Mouse (Mus musculus): ENCODE results near the gene Tmem116. TPM values are rescaled to one million over a fixed set of nuclear protein-coding genes. Genes with fewer than 3 reads are reported as not detected.
A peak's percentile ranks its signal among the peaks of the same experiment; 100 is the strongest.

Gene Tmem116
- total and polyA plus RNA-seq, 3 experiments, result 1.3 to 3.2 (median 2.3) TPM

GRCm38 (mm10) chr5:121549196-121549595 lies 97.5 kb downstream of the Tmem116 start:
- Histone ChIP-seq H3K4me3 (replicated peaks in 1 of 3; ENCODE audit: low read depth in 2 of 3, low read length in 2 of 3, poor library complexity in 1 of 3) (no peak overlapping the region), H3K27ac (ENCODE audit: insufficient read depth, low read depth) (no peak overlapping the region), H3K79me2 (replicated peaks; ENCODE audit: control insufficient read depth, extremely low read depth, insufficient read depth, poor library complexity, severe bottlenecking) (peaks cover 11% of the 10 kb centered on the region), H3K9ac (ENCODE audit: insufficient read depth, low read depth) (no peak overlapping the region), H3K36me3 (replicated peaks in 1 of 2; ENCODE audit: control insufficient read depth in 1 of 2, insufficient read depth in 1 of 2, low read length in 1 of 2) (peaks cover 0 to 19% of the 10 kb centered on the region in 2 experiments), H3K4me2 (ENCODE audit: insufficient read depth, low read depth, poor library complexity, severe bottlenecking) (no peak overlapping the region), H3K9me3 (replicated peaks; ENCODE audit: low read length) (no peaks in the 10 kb centered on the region), H3K27me3 (replicated peaks) (peaks cover under 1% of the 10 kb centered on the region), H3K4me1 (ENCODE audit: control insufficient read depth in 1 of 2, insufficient read depth in 2 of 2) (peaks cover 0 to 13% of the 10 kb centered on the region in 2 experiments; a peak in 2 of 4 replicates)
- no peak for TF ChIP-seq SMC3 (IDR thresholded peaks at IDR 0.05; ENCODE audit: low read depth, low read length)
- no peak for TF ChIP-seq MXI1 (IDR thresholded peaks at IDR 0.05; ENCODE audit: low read depth, low read length)
- TF ChIP-seq KAT2A (IDR thresholded peaks at IDR 0.05; ENCODE audit: insufficient replicate concordance, low read length), result no peak
- TF ChIP-seq USF2 (conservative IDR thresholded peaks at IDR 0.05; ENCODE audit: low read depth, low read length), result no peak
- no peak for TF ChIP-seq ZKSCAN1 (IDR thresholded peaks at IDR 0.05; ENCODE audit: borderline replicate concordance, low read depth, low read length)
- TF ChIP-seq NELFE (IDR thresholded peaks at IDR 0.05; ENCODE audit: low read depth, low read length), result no peak
- TF ChIP-seq ETS1 (conservative IDR thresholded peaks at IDR 0.05; ENCODE audit: low read depth, low read length), result no peak
- dilution Hi-C loops (cut with MboI; ENCODE audit: extremely low pct_ligation_motif_present, extremely low pct_unique_long_range_greater_than_20kb, low sequenced_read_pairs) (no loop called here), in situ Hi-C loops (cut with MboI; ENCODE audit: low pct_ligation_motif_present, low pct_unique_long_range_greater_than_20kb, low sequenced_read_pairs) (no loop called here)
- DNase-seq (ENCODE audit: extremely low read depth), result no peak

DNA sequence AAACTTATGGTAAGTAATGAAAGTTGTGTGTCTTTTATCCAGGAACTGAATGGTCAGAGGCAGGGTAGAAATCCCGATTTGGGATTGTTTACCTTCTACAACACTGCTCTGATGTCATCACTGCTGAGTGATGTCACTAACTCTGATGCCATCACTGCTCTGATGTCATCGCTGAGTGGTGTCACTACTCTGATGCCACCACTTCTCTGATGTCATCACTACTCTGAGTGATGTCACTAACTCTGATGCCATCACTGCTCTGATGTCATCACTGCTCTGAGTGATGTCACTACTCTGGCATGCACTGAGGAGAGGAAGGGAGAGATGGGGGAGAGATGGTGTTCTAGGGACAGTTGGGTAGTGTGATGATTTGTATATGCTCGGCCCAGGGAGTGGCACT lies 110.7 kb downstream of the Tmem116 start:
- no peak overlapping the region for H3K27ac ChIP-seq (ENCODE audit: insufficient read depth, low read depth)
- H3K36me3 ChIP-seq (replicated peaks in 1 of 2; ENCODE audit: control insufficient read depth in 1 of 2, insufficient read depth in 1 of 2, low read length in 1 of 2), result peaks cover 0 to 13% of the 10 kb centered on the region in 2 experiments
- dilution Hi-C loops (cut with MboI; ENCODE audit: extremely low pct_ligation_motif_present, extremely low pct_unique_long_range_greater_than_20kb, low sequenced_read_pairs) (no loop called here), in situ Hi-C loops (cut with MboI; ENCODE audit: low pct_ligation_motif_present, low pct_unique_long_range_greater_than_20kb, low sequenced_read_pairs) (no loop called here)
- H3K4me2 ChIP-seq (ENCODE audit: insufficient read depth, low read depth, poor library complexity, severe bottlenecking), result no peak overlapping the region
- peaks cover 2% of the 10 kb centered on the region for H3K27me3 ChIP-seq (replicated peaks)
- no peak overlapping the region for H3K4me3 ChIP-seq (replicated peaks in 1 of 3; ENCODE audit: low read depth in 2 of 3, low read length in 2 of 3, poor library complexity in 1 of 3)
- H3K4me1 ChIP-seq (ENCODE audit: control insufficient read depth in 1 of 2, insufficient read depth in 2 of 2), result peaks cover 0 to 11% of the 10 kb centered on the region in 2 experiments; a peak in 2 of 4 replicates
- no peak overlapping the region for H3K9ac ChIP-seq (ENCODE audit: insufficient read depth, low read depth)
- no peak for DNase-seq (ENCODE audit: extremely low read depth)
- H3K9me3 ChIP-seq (replicated peaks; ENCODE audit: low read length), result peaks cover 3% of the 10 kb centered on the region
- TF ChIP-seq GABPA (IDR thresholded peaks at IDR 0.05; ENCODE audit: insufficient replicate concordance, low read depth, low read length) (peak; percentile 30; the same call in 1 of the 2 replicates), MAX (IDR thresholded peaks at IDR 0.05; ENCODE audit: low read length) (no peak), BHLHE40 (IDR thresholded peaks at IDR 0.05; ENCODE audit: low read depth, low read length) (no peak), USF2 (conservative IDR thresholded peaks at IDR 0.05; ENCODE audit: low read depth, low read length) (no peak), MYC (IDR thresholded peaks at IDR 0.05; ENCODE audit: low read depth, low read length) (no peak), UBTF (IDR thresholded peaks at IDR 0.05; ENCODE audit: low read depth, low read length) (no peak), E2F4 (IDR thresholded peaks at IDR 0.05; ENCODE audit: insufficient replicate concordance, low read depth, low read length) (no peak)
- no peaks in the 10 kb centered on the region for H3K79me2 ChIP-seq (replicated peaks; ENCODE audit: control insufficient read depth, extremely low read depth, insufficient read depth, poor library complexity, severe bottlenecking)

DNA sequence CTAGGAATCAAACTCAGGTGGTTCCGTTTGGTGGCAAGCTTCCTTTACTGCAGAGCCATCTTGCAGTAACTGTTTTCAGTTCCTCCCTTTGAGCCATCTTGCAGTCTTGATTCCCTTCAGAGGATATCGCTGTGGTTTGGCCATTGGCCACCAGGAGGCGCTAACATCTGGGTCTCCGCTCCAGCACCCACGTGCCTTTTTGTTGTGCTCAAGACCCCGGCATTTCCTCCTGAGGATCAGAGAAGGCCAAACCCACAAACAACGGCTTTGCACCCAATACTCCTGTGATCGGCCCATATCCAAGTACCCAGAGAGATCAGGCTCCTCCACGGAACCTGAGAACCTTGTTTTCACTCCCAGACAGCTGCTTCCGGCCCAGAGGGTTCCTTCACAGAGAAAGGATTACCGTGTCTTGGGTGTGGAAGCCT lies 112.8 kb downstream of the Tmem116 start:
- peaks cover 5 to 30% of the 10 kb centered on the region in 2 experiments for H3K36me3 ChIP-seq (replicated peaks in 1 of 2; ENCODE audit: control insufficient read depth in 1 of 2, insufficient read depth in 1 of 2, low read length in 1 of 2)
- H3K4me2 ChIP-seq (ENCODE audit: insufficient read depth, low read depth, poor library complexity, severe bottlenecking), result peak overlapping the region; percentile 27; the same call in 1 of the 2 replicates
- no peak overlapping the region for H3K4me3 ChIP-seq (replicated peaks in 1 of 3; ENCODE audit: low read depth in 2 of 3, low read length in 2 of 3, poor library complexity in 1 of 3)
- H3K9ac ChIP-seq (ENCODE audit: insufficient read depth, low read depth), result no peak overlapping the region
- peaks cover 0 to 11% of the 10 kb centered on the region in 2 experiments; a peak in 2 of 4 replicates for H3K4me1 ChIP-seq (ENCODE audit: control insufficient read depth in 1 of 2, insufficient read depth in 2 of 2)
- H3K79me2 ChIP-seq (replicated peaks; ENCODE audit: control insufficient read depth, extremely low read depth, insufficient read depth, poor library complexity, severe bottlenecking), result no peaks in the 10 kb centered on the region
- H3K27ac ChIP-seq (ENCODE audit: insufficient read depth, low read depth), result no peak overlapping the region
- dilution Hi-C loops (cut with MboI; ENCODE audit: extremely low pct_ligation_motif_present, extremely low pct_unique_long_range_greater_than_20kb, low sequenced_read_pairs), result no loop called here
- H3K27me3 ChIP-seq (replicated peaks), result no peaks in the 10 kb centered on the region
- peaks cover 3% of the 10 kb centered on the region for H3K9me3 ChIP-seq (replicated peaks; ENCODE audit: low read length)
- in situ Hi-C loops (cut with MboI; ENCODE audit: low pct_ligation_motif_present, low pct_unique_long_range_greater_than_20kb, low sequenced_read_pairs), result no loop called here
- peak; percentile 96 for DNase-seq (ENCODE audit: extremely low read depth)
- TF ChIP-seq MXI1 (IDR thresholded peaks at IDR 0.05; ENCODE audit: low read depth, low read length), result peak; percentile 97
- 0 out of 2 replicates have a peak, but pooled peaks have one; percentile 51 for TF ChIP-seq MEF2A (IDR thresholded peaks at IDR 0.05; ENCODE audit: borderline replicate concordance, low read depth, low read length)
- TF ChIP-seq ELF1 (IDR thresholded peaks at IDR 0.05; ENCODE audit: low read depth, low read length), result peak; percentile 57
- TF ChIP-seq TBP (conservative IDR thresholded peaks at IDR 0.05; ENCODE audit: low read depth, low read length), result no peak
- 0 out of 2 replicates have a peak, but pooled peaks have one; percentile 40 for TF ChIP-seq ZC3H11A (IDR thresholded peaks at IDR 0.05; ENCODE audit: low read depth, low read length)
- TF ChIP-seq USF2 (conservative IDR thresholded peaks at IDR 0.05; ENCODE audit: low read depth, low read length), result peak; percentile 47
- no peak for TF ChIP-seq E2F4 (IDR thresholded peaks at IDR 0.05; ENCODE audit: insufficient replicate concordance, low read depth, low read length)
- TF ChIP-seq ETS1 (conservative IDR thresholded peaks at IDR 0.05; ENCODE audit: low read depth, low read length), result peak; percentile 37
- peak; percentile 70 for TF ChIP-seq RAD21 (IDR thresholded peaks at IDR 0.05; ENCODE audit: low read depth, low read length)
- peak; percentile 35; the same call in 1 of the 2 replicates for TF ChIP-seq NRF1 (IDR thresholded peaks at IDR 0.05; ENCODE audit: low read depth, low read length)
- peak; percentile 99 for TF ChIP-seq MYC (IDR thresholded peaks at IDR 0.05; ENCODE audit: low read depth, low read length)
- peak; percentile 89 for TF ChIP-seq SIN3A (IDR thresholded peaks at IDR 0.05; ENCODE audit: low read length)
- no peak for TF ChIP-seq ZMIZ1 (IDR thresholded peaks at IDR 0.05; ENCODE audit: low read depth, low read length)
- no peak; the same call in 1 of the 2 replicates for TF ChIP-seq HCFC1 (IDR thresholded peaks at IDR 0.05; ENCODE audit: low read depth, low read length)
- peak; percentile 94 for TF ChIP-seq SMC3 (IDR thresholded peaks at IDR 0.05; ENCODE audit: low read depth, low read length)
- peak; percentile 93 for TF ChIP-seq BHLHE40 (IDR thresholded peaks at IDR 0.05; ENCODE audit: low read depth, low read length)
- TF ChIP-seq TCF12 (IDR thresholded peaks at IDR 0.05; ENCODE audit: low read depth, low read length), result peak; percentile 82; the same call in 1 of the 2 replicates

All from CH12.LX (cell line).